Mouse (Mus musculus) lung, embryonic 14.5 days (tissue): ENCODE data around the gene Pfkm. TPM values are rescaled to one million over a fixed set of nuclear protein-coding genes. Genes with fewer than 3 reads are reported as not detected.

Experiments
- ATAC-seq: fragments of 200-750 bp; cut with Nextera tagmentation; 2 replicates; pipeline ENCODE4 v1.8.0; 2017; ENCODE audit warnings: mild to moderate bottlenecking, moderate TSS enrichment, moderate library complexity; ENCODE audit not compliant: insufficient read depth
- DNase-seq: peaks from one replicate; pipeline ENCODE4 v3.0.0-alpha.2; 2015
- H3K27ac ChIP-seq: fragments of 300-500 bp; sonication (generic); 2 replicates; pipeline ENCODE4 v1.5.1; 2014; ENCODE audit warnings: low read depth, mild to moderate bottlenecking, moderate library complexity
- H3K27me3 ChIP-seq: fragments of 300-500 bp; sonication (generic); 2 replicates; pipeline ENCODE4 v1.6.1; 2014; ENCODE audit warnings: low read length, control low read depth; ENCODE audit not compliant: insufficient read depth
- H3K36me3 ChIP-seq: fragments of 300-500 bp; sonication (generic); 2 replicates; pipeline ENCODE4 v1.6.1; 2014; ENCODE audit warnings: control low read depth; ENCODE audit not compliant: insufficient read depth
- H3K4me1 ChIP-seq: fragments of 300-500 bp; sonication (generic); 2 replicates; pipeline ENCODE4 v1.6.1; 2014; ENCODE audit warnings: antibody characterized with exemption, control low read depth; ENCODE audit not compliant: insufficient read depth
- H3K4me2 ChIP-seq: fragments of 300-500 bp; sonication (generic); 2 replicates; pipeline ENCODE4 v1.6.1; 2014; ENCODE audit warnings: mild to moderate bottlenecking
- H3K4me3 ChIP-seq: fragments of 300-500 bp; sonication (generic); 2 replicates; pipeline ENCODE4 v1.5.1; 2014; ENCODE audit warnings: low read depth, low read length
- H3K9ac ChIP-seq: fragments of 300-500 bp; sonication (generic); 2 replicates; pipeline ENCODE4 v1.6.1; 2014
- H3K9me3 ChIP-seq: fragments of 300-500 bp; sonication (generic); 2 replicates; pipeline ENCODE4 v1.6.1; 2016; ENCODE audit warnings: low read depth, low read length, control low read depth
- CTCF ChIP-seq: IDR thresholded peaks from 2 replicates; pipeline ENCODE4 v1.5.1; 2016; ENCODE audit warnings: antibody characterized with exemption, low read depth
- WGBS: fragments of 180-500 bp; shearing (Covaris S2); extraction: QIAGEN DNeasy Blood & Tissue Kit; methylation state at CpG from one replicate; pipeline ENCODE4 v1.1.7; 2014; 5-methylcytosine and 5-hydroxymethylcytosine counted together
- polyA plus RNA-seq: library from polyadenylated mRNA; unstranded; fragments of >200 nt; fragmentation: Nextera tagmentation; extraction: Ambion mirVana; gene quantifications from 2 replicates; pipeline ENCODE4 v1.2.1, GENCODE M21; 2014

The Pfkm gene
- polyA plus RNA-seq, 1 experiment from 2014 or later = 26.2 TPM

GRCm38 (mm10) chr15:98114098-98114851, 21.9 kb downstream of the Pfkm start:
- 82% methylated on average over 10 of the region's 10 CpGs for WGBS
- no peak overlapping the region for H3K4me2 ChIP-seq
- no peak overlapping the region for H3K27ac ChIP-seq
- peaks cover 16% of the 10 kb centered on the region; the same call in 1 of the 2 replicates for H3K36me3 ChIP-seq
- no peak for ATAC-seq
- no peak overlapping the region for H3K9ac ChIP-seq
- H3K9me3 ChIP-seq = no peaks in the 10 kb centered on the region
- no peak for DNase-seq
- H3K4me3 ChIP-seq = no peak overlapping the region
- H3K4me1 ChIP-seq = no peaks in the 10 kb centered on the region
- no peaks in the 10 kb centered on the region for H3K27me3 ChIP-seq
- TF ChIP-seq CTCF = no peak

- Histone ChIP-seq H3K27me3 (no peaks in the 10 kb centered on the region), H3K4me1 (no peaks in the 10 kb centered on the region), H3K9ac (no peak overlapping the region), H3K27ac (no peak overlapping the region), H3K4me2 (no peak overlapping the region), H3K4me3 (no peak overlapping the region), H3K36me3 (peaks cover 24% of the 10 kb centered on the region), H3K9me3 (no peaks in the 10 kb centered on the region)
- DNase-seq (no peak), ATAC-seq (no peak)
- 82% methylated on average over 10 of the region's 10 CpGs for WGBS
- no peak for TF ChIP-seq CTCF
These were observed 22.7 kb downstream of the Pfkm start for GRCm38 (mm10) chr15:98114852-98115778.

GRCm38 (mm10) chr15:98115779-98116163, 23.4 kb downstream of the Pfkm start:
- no peaks in the 10 kb centered on the region for H3K4me1 ChIP-seq
- no peak overlapping the region for H3K4me3 ChIP-seq
- H3K9ac ChIP-seq = no peak overlapping the region
- peaks cover 30% of the 10 kb centered on the region for H3K36me3 ChIP-seq
- 87% methylated on average over 9 of the region's 9 CpGs for WGBS
- no peaks in the 10 kb centered on the region for H3K9me3 ChIP-seq
- H3K4me2 ChIP-seq = no peak overlapping the region
- no peak for TF ChIP-seq CTCF
- H3K27ac ChIP-seq = no peak overlapping the region
- H3K27me3 ChIP-seq = no peaks in the 10 kb centered on the region
- ATAC-seq (no peak), DNase-seq (no peak)

GRCm38 (mm10) chr15:98116287-98116686, 23.9 kb downstream of the Pfkm start:
- Histone ChIP-seq H3K4me2 (no peak overlapping the region), H3K27ac (no peak overlapping the region), H3K4me1 (no peaks in the 10 kb centered on the region), H3K9ac (no peak overlapping the region), H3K9me3 (no peaks in the 10 kb centered on the region), H3K4me3 (no peak overlapping the region), H3K27me3 (no peaks in the 10 kb centered on the region), H3K36me3 (peaks cover 36% of the 10 kb centered on the region)
- TF ChIP-seq CTCF = no peak
- no peak for DNase-seq
- WGBS = 77% methylated on average over 5 of the region's 5 CpGs
- no peak for ATAC-seq

GRCm38 (mm10) chr15:98119363-98119762, 27.0 kb downstream of the Pfkm start:
- ATAC-seq (no peak), DNase-seq (no peak)
- no peaks in the 10 kb centered on the region for H3K4me1 ChIP-seq
- no peak for TF ChIP-seq CTCF
- H3K4me3 ChIP-seq = no peak overlapping the region
- peaks cover 61% of the 10 kb centered on the region for H3K36me3 ChIP-seq
- no peak overlapping the region for H3K4me2 ChIP-seq
- no peak overlapping the region for H3K9ac ChIP-seq
- no peak overlapping the region for H3K27ac ChIP-seq
- H3K9me3 ChIP-seq = no peaks in the 10 kb centered on the region
- 85% methylated on average over 12 of the region's 12 CpGs for WGBS
- no peaks in the 10 kb centered on the region for H3K27me3 ChIP-seq

- no peaks in the 10 kb centered on the region for H3K27me3 ChIP-seq
- no peak overlapping the region for H3K4me2 ChIP-seq
- no peak overlapping the region for H3K9ac ChIP-seq
- no peak for ATAC-seq
- H3K27ac ChIP-seq = no peak overlapping the region
- peaks cover 74% of the 10 kb centered on the region for H3K36me3 ChIP-seq
- no peak overlapping the region for H3K4me3 ChIP-seq
- H3K4me1 ChIP-seq = no peaks in the 10 kb centered on the region
- no peaks in the 10 kb centered on the region for H3K9me3 ChIP-seq
- WGBS = 92% methylated on average over 20 of the region's 20 CpGs
- DNase-seq = no peak
- TF ChIP-seq CTCF = no peak
These were observed 28.4 kb downstream of the Pfkm start for GRCm38 (mm10) chr15:98120831-98121230.

GRCm38 (mm10) chr15:98131001-98131400, 38.6 kb downstream of the Pfkm start:
- H3K4me3 ChIP-seq = no peak overlapping the region
- WGBS = 86% methylated on average over 4 of the region's 4 CpGs
- no peaks in the 10 kb centered on the region for H3K4me1 ChIP-seq
- no peaks in the 10 kb centered on the region for H3K9me3 ChIP-seq
- H3K27ac ChIP-seq = no peak overlapping the region
- no peak for TF ChIP-seq CTCF
- no peak overlapping the region for H3K4me2 ChIP-seq
- DNase-seq (no peak), ATAC-seq (no peak)
- no peaks in the 10 kb centered on the region for H3K27me3 ChIP-seq
- H3K36me3 ChIP-seq = peaks cover 76% of the 10 kb centered on the region
- H3K9ac ChIP-seq = no peak overlapping the region
